Mouse (Mus musculus) heart, adult 2 months (tissue): ENCODE results near the gene Aoc3. TPM values are rescaled to one million over a fixed set of nuclear protein-coding genes. Genes with fewer than 3 reads are reported as not detected.

ENCODE experiments used
- DNase-seq, 2 experiments: peaks; one replicate each; pipeline ENCODE4 v3.0.0; 2021
- H3K27ac ChIP-seq: fragments of 200-600 bp; 2 replicates; pipeline ENCODE4 v1.8.1; 2022
- H3K27me3 ChIP-seq: fragments of 200-500 bp; 2 replicates; pipeline ENCODE4 v1.6.1; 2012; ENCODE audit warnings: mild to moderate bottlenecking, low read length, inconsistent platforms, mixed read lengths; ENCODE audit not compliant: control insufficient read depth, insufficient read depth
- H3K36me3 ChIP-seq: fragments of 200-500 bp; 2 replicates; pipeline ENCODE4 v1.6.1; 2012; ENCODE audit warnings: low read length, inconsistent platforms; ENCODE audit not compliant: control insufficient read depth, insufficient read depth
- H3K4me1 ChIP-seq: fragments of 200-500 bp; 2 replicates; pipeline ENCODE4 v1.6.1; 2011; ENCODE audit warnings: low read length; ENCODE audit not compliant: control insufficient read depth, insufficient read depth
- H3K4me3 ChIP-seq: fragments of 200-600 bp; 2 replicates; pipeline ENCODE4 v1.8.1; 2022
- H3K79me2 ChIP-seq: fragments of 200-500 bp; replicated peaks from 2 replicates; pipeline ENCODE4 v1.6.1; 2012; ENCODE audit warnings: mild to moderate bottlenecking, inconsistent platforms, low read length, moderate library complexity, mixed read lengths; ENCODE audit not compliant: control insufficient read depth, insufficient read depth
- H3K9ac ChIP-seq: fragments of 200-500 bp; 2 replicates; pipeline ENCODE4 v1.6.1; 2012; ENCODE audit warnings: low read depth, mild to moderate bottlenecking, control low read depth, inconsistent platforms, low read length, mixed read lengths
- CTCF ChIP-seq: fragments of 200-600 bp; IDR thresholded peaks from 2 replicates; pipeline ENCODE4 v1.8.1; 2022; ENCODE audit warnings: antibody characterized with exemption, mild to moderate bottlenecking, moderate library complexity
- EP300 ChIP-seq: fragments of 200-500 bp; IDR thresholded peaks from 2 replicates; pipeline ENCODE4 v1.6.1; 2011; ENCODE audit warnings: low read depth, low read length, control low read depth; ENCODE audit not compliant: insufficient read depth
- POLR2A ChIP-seq: fragments of 200-500 bp; IDR thresholded peaks from 2 replicates; pipeline ENCODE4 v1.6.1; 2011; ENCODE audit warnings: mild to moderate bottlenecking, low read depth, low read length, control low read depth; ENCODE audit not compliant: insufficient read depth
- WGBS: fragments of 180-500 bp; shearing (Covaris S2); methylation state at CpG from one replicate; pipeline ENCODE4 v1.1.7; 2018; 5-methylcytosine and 5-hydroxymethylcytosine counted together
- intact Hi-C: fragments of 180-260 bp; cut with DNase I; formaldehyde crosslinking; loops from one replicate; pipeline ENCODE4 v1.15.1; 2025
- polyA plus RNA-seq: library from polyadenylated mRNA; depleted of rRNA; stranded (reverse); fragments of >200 nt; gene quantifications from 2 replicates; pipeline ENCODE4 v1.2.3, GENCODE M21; 2012
- total RNA-seq, 2 experiments: library from RNA; stranded (reverse); gene quantifications; 2 replicates each; pipeline ENCODE4 v1.2.3; 2021

Gene Aoc3
- total and polyA plus RNA-seq, 3 experiments: 11.5 to 21.8 (median 13.3) TPM

GRCm38 (mm10) chr11:101348774-101349173, 18.4 kb downstream of the Aoc3 start:
- WGBS: 41% methylated on average over 7 of the region's 7 CpGs
- H3K4me3 ChIP-seq: no peak overlapping the region
- no peak overlapping the region for H3K27ac ChIP-seq
- no peak overlapping the region for H3K9ac ChIP-seq
- no peaks in the 10 kb centered on the region for H3K4me1 ChIP-seq
- TF ChIP-seq CTCF (no peak), EP300 (no peak), POLR2A (no peak)
- intact Hi-C loops: no loop called here
- DNase-seq: no peak
- H3K79me2 ChIP-seq: no peaks in the 10 kb centered on the region
- H3K27me3 ChIP-seq: no peaks in the 10 kb centered on the region
- H3K36me3 ChIP-seq: no peaks in the 10 kb centered on the region

- WGBS: 76% methylated on average over 3 of the region's 3 CpGs
- intact Hi-C loops: no loop called here
Measured at GRCm38 (mm10) chr11:101349216-101349615, 18.8 kb downstream of the Aoc3 start.

DNA sequence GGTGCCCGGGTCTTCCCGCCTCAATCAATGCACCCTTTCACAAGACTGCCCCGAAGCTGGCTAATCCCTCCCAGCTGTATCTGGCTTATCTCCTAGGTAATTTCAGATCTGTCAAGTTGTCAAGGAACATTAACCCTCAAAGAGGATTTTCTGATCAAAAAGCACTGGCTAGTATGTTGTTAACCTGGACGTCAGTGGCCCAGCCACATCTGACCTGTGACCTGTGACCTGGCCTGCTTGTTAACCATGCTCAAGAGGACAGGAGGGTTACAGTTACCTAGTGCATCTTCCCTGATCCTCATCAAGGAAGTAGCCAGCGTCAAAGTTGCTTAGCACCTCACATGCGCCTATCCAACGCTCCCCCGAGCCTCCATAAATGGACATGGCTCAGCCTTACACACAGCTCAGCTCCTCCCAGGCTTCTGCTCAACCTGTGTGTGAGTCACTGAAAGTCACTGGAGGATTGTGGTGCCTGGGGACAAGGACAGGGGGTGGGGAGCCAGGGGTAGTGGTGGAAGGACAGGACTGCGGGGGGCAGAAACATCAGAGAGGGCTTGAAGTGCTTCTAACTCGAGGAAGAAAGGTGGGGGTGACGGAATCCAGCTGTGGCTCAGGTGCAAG, 20.8 kb downstream of the Aoc3 start:
- Histone ChIP-seq H3K4me3 (no peak overlapping the region), H3K9ac (no peak overlapping the region), H3K27me3 (no peaks in the 10 kb centered on the region), H3K27ac (no peak overlapping the region), H3K79me2 (no peaks in the 10 kb centered on the region), H3K4me1 (no peaks in the 10 kb centered on the region), H3K36me3 (no peaks in the 10 kb centered on the region)
- intact Hi-C loops: no loop called here
- WGBS: 66% methylated on average over 11 of the region's 11 CpGs
- no peak for DNase-seq
- no peak for TF ChIP-seq POLR2A
- TF ChIP-seq EP300: no peak
- no peak for TF ChIP-seq CTCF

More at GRCm38 (mm10) chr11:101349216-101349615, 18.8 kb downstream of the Aoc3 start:
- Histone ChIP-seq H3K9ac (no peak overlapping the region), H3K4me3 (no peak overlapping the region), H3K36me3 (no peaks in the 10 kb centered on the region), H3K27me3 (no peaks in the 10 kb centered on the region), H3K79me2 (no peaks in the 10 kb centered on the region), H3K27ac (no peak overlapping the region), H3K4me1 (no peaks in the 10 kb centered on the region)
- no peak for DNase-seq
- no peak for TF ChIP-seq CTCF
- no peak for TF ChIP-seq EP300
- TF ChIP-seq POLR2A: no peak

DNA sequence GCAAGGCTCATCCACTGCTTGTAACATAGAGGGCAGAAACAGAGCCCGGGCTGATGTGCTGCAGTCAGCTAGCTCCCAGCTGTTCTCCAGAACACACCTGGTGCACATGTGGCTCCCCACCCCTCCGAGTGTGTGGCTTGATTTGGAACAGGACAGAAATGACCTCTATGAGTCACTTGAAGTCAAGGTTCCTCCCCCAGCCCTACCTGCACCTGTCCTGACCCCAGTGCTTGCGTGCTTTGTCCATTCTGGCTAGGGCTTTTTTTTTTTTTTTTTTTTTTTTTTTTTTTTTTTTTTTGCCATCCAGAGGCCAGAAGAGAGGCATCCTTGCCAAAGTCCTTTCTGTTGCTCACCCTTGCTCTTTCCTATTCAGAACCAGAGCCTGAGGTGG, 21.3 kb downstream of the Aoc3 start:
- Histone ChIP-seq H3K79me2 (no peaks in the 10 kb centered on the region), H3K4me3 (no peak overlapping the region), H3K36me3 (no peaks in the 10 kb centered on the region), H3K27me3 (no peaks in the 10 kb centered on the region), H3K4me1 (no peaks in the 10 kb centered on the region), H3K9ac (no peak overlapping the region), H3K27ac (no peak overlapping the region)
- no peak for DNase-seq
- TF ChIP-seq CTCF: no peak
- no peak for TF ChIP-seq EP300
- no peak for TF ChIP-seq POLR2A
- intact Hi-C loops: no loop called here
- 76% methylated on average over 3 of the region's 3 CpGs for WGBS

DNA sequence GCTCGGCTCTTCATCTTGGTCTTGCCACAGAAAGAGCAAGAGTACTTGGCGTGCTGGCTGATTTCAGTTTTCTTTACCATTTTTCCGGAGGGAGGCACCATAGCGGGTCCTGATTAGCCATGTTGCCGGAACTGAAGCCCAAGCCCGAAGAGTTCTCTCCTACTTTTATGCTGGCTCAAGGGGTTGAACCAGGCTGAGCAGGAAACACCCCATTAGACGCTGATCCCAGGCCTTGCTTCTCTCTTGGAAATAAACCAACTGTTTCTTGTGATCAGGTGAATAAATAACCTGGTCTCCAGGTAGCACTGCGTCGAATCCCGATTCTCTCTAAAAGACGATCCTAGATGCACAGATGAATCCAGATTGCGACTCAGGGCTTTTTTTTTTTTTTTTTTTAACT, 23.0 kb downstream of the Aoc3 start:
- intact Hi-C loops: no loop called here
- Histone ChIP-seq H3K27ac (no peak overlapping the region), H3K27me3 (no peaks in the 10 kb centered on the region), H3K4me3 (no peak overlapping the region), H3K79me2 (no peaks in the 10 kb centered on the region), H3K9ac (no peak overlapping the region), H3K4me1 (no peaks in the 10 kb centered on the region), H3K36me3 (no peaks in the 10 kb centered on the region)
- no peak for TF ChIP-seq POLR2A
- TF ChIP-seq CTCF: no peak
- no peak for TF ChIP-seq EP300
- DNase-seq: no peak
- WGBS: 87% methylated on average over 12 of the region's 12 CpGs

- 88% methylated on average over 5 of the region's 5 CpGs for WGBS
- TF ChIP-seq EP300: no peak
- TF ChIP-seq CTCF: no peak
- TF ChIP-seq POLR2A: no peak
- intact Hi-C loops: no loop called here
- Histone ChIP-seq H3K4me1 (peaks cover 2% of the 10 kb centered on the region; the same call in 1 of the 2 replicates), H3K4me3 (no peak overlapping the region), H3K79me2 (no peaks in the 10 kb centered on the region), H3K36me3 (no peaks in the 10 kb centered on the region), H3K27ac (no peak overlapping the region), H3K9ac (no peak overlapping the region), H3K27me3 (no peaks in the 10 kb centered on the region)
- no peak for DNase-seq
Measured at GRCm38 (mm10) chr11:101354438-101355010, 24.1 kb downstream of the Aoc3 start.
